Mouse (Mus musculus) cortical plate, adult 2 months (tissue): ENCODE data around the gene Llcfc1. TPM values are rescaled to one million over a fixed set of nuclear protein-coding genes. Genes with fewer than 3 reads are reported as not detected.

Experiments
- H3K27ac ChIP-seq: fragments of 200-500 bp; 2 replicates; pipeline ENCODE4 v1.5.1; 2012; ENCODE audit warnings: low read length, control low read depth, inconsistent platforms; ENCODE audit not compliant: insufficient read depth
- H3K4me1 ChIP-seq: fragments of 200-500 bp; 2 replicates; pipeline ENCODE4 v1.6.1; 2011; ENCODE audit warnings: low read length; ENCODE audit not compliant: control insufficient read depth, insufficient read depth
- H3K4me3 ChIP-seq: fragments of 200-500 bp; 2 replicates; pipeline ENCODE4 v1.5.1; 2011; ENCODE audit warnings: mild to moderate bottlenecking, low read length, control low read depth; ENCODE audit not compliant: insufficient read depth
- CTCF ChIP-seq: fragments of 200-500 bp; IDR thresholded peaks from 2 replicates; pipeline ENCODE4 v1.5.1; 2011; ENCODE audit warnings: mild to moderate bottlenecking, control low read depth, low read length; ENCODE audit not compliant: insufficient read depth; ENCODE audit errors: extremely low read depth
- POLR2A ChIP-seq: fragments of 200-500 bp; IDR thresholded peaks from 2 replicates; pipeline ENCODE4 v1.6.1; 2011; ENCODE audit warnings: mild to moderate bottlenecking, low read length, control low read depth; ENCODE audit not compliant: insufficient read depth; ENCODE audit errors: extremely low read depth
- polyA plus RNA-seq: library from polyadenylated mRNA; depleted of rRNA; stranded (reverse); fragments of >200 nt; gene quantifications from 2 replicates; pipeline ENCODE4 v1.2.3, GENCODE M21; 2012

Gene Llcfc1
- polyA plus RNA-seq, 1 experiment: not detected

DNA sequence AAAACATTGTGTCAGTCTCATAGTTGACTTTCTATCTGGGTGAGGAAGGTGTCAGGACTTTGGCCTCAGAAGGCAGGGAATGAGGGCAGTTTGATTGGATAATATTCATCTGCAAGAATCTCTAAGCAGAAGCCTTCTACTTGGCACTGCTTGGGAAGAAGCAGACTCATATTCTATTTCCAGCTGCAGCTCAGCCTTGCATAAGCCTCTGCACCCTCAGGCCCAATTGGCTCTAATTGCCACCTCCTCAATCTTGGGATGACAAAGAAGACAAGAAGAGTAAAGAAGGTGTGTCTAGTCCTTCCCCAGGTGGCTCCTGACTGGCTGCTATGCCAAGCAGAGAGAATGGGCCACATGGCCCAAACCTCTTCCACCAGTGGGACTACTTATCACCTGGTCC, 37.6 kb upstream of the Llcfc1 start:
- Histone ChIP-seq H3K4me3 (no peak overlapping the region), H3K4me1 (peaks cover 2% of the 10 kb centered on the region; the same call in 1 of the 2 replicates), H3K27ac (no peak overlapping the region)
- TF ChIP-seq CTCF (no peak), POLR2A (no peak)

DNA sequence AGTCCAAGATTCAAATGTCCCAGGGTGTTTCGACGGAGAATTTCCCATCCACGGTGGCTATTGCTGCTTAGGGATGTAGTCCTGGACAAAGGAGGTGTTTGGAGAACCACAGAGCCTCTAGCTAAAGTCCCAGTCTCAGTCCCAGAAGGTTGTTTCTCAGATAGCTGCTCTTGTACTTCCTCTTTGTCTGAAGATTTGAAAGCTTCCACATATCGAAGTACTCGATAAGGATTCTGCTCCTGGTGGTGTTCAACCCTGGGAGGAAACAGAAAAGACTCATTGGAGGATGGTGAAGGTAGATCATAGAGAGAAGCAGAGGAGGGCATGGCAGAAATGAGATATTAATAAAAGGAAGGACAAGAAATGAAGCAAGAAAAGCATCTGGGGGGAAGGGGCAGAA, 31.1 kb upstream of the Llcfc1 start:
- TF ChIP-seq CTCF: no peak
- no peak for TF ChIP-seq POLR2A
- Histone ChIP-seq H3K4me1 (no peaks in the 10 kb centered on the region), H3K4me3 (no peak overlapping the region), H3K27ac (no peak overlapping the region)

DNA sequence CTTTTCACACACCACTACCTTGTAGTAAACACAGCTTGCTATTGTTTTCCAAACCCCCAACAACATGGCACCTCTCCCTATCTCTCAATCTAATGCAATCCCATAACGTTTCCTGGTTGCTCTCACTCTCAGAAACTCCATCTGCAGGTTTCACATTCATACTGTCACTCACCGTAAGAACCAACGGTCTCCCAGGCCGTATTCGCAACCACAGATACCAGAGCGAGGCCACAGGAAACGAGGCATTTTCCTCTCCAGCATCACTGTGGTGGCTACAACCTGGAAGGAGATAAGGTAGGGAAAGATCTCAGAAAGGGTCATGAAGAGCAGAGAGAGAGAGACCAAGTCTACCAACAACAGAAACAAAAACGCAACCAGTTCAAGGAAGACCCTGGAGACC, 29.6 kb upstream of the Llcfc1 start:
- no peak overlapping the region for H3K27ac ChIP-seq
- TF ChIP-seq CTCF (no peak), POLR2A (no peak)
- H3K4me3 ChIP-seq: no peak overlapping the region
- no peaks in the 10 kb centered on the region for H3K4me1 ChIP-seq

DNA sequence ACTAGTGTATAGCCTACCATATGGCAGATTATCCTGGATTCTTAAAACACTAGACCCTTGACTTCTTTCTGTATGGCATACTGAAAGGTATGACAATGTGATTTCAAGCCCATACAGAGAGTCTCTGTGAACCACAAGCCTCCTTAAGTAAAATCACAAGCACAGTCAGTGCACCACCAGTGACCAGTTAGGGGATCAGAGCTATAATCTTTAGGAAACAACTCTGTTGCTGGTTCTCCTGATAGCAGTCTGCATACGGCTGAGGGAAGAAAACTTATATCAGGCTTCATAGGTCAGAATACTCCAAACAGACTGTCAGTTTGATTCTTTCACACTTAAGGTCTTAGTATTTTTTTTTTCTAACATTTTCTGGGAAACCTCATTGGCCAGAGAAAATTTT, 25.7 kb upstream of the Llcfc1 start:
- H3K4me1 ChIP-seq: no peaks in the 10 kb centered on the region
- H3K4me3 ChIP-seq: no peak overlapping the region
- TF ChIP-seq POLR2A (no peak), CTCF (no peak)
- no peak overlapping the region for H3K27ac ChIP-seq

DNA sequence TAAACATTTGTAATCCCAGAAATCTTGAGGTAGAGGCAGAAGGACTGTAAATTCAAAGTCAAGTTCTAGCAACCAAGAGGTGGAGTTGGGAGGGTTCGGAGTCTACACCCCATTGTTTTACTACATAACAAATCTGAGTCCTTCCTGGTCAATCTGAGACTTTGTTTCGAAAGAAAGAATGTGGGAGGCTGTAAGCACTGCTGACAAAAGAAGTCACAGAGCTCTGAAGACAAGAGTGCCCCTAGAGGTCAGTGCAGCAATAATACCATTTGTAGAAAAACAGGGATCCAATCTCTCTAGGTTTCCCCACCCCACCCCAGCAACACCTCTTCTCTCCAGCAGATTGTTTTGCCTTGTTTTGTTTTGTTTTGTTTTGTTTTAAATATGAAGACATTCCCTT, 21.9 kb upstream of the Llcfc1 start:
- Histone ChIP-seq H3K4me1 (no peaks in the 10 kb centered on the region), H3K4me3 (no peak overlapping the region), H3K27ac (no peak overlapping the region)
- TF ChIP-seq POLR2A (no peak), CTCF (0 out of 2 replicates have a peak, but pooled peaks have one; percentile 16)

DNA sequence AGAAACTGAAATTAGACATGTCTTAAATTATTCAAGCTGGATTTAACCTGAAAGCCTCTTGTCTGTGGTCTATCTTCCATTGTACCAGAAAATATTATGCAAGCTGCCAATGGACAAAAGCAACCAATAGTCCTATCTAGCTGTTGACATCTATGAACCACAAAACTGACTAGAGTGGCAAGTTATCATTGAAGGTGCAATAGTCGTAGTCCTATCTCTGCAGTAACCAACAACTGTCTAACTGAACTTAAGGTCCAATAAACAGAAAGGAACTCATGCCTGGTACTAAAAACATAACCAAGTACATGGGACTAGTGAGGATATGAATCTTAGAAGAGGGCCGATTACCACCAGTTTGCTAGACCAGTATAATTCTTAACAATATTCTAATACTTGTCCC, 7.7 kb upstream of the Llcfc1 start:
- no peaks in the 10 kb centered on the region for H3K4me1 ChIP-seq
- no peak overlapping the region for H3K27ac ChIP-seq
- TF ChIP-seq POLR2A (no peak), CTCF (no peak)

DNA sequence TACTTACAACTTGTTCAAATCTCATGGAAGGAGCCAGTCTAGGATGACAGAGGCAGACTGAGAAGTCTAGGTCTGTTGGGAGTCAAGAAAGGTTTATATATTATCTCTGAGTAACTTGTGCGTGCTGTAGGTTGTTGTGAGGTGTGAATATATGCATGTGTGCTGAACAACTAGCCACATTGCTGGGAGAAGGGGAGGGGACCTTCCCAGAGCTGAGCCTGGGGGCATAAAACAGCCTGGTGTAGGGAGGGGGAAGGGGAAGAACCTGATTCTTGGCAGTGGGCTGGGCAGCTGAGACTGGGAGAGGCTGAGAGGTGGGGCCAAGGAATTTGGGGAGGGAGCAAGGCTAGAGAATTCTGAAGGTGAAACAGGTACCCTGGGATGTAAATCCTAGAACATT, 3.6 kb upstream of the Llcfc1 start, which contains the start of gene Trpv5:
Trpv5 (minus strand) TSS at position 101 of the 400 bp plus-strand sequence.
- H3K27ac ChIP-seq: no peak within 1 kb of the TSS
- TF ChIP-seq POLR2A (no peak), CTCF (no peak)
- no peaks in the 10 kb centered on the region for H3K4me1 ChIP-seq
- no peak within 1 kb of the TSS for H3K4me3 ChIP-seq

More for the DNA sequence above, 7.7 kb upstream of the Llcfc1 start:
- H3K4me3 ChIP-seq: no peak overlapping the region

DNA sequence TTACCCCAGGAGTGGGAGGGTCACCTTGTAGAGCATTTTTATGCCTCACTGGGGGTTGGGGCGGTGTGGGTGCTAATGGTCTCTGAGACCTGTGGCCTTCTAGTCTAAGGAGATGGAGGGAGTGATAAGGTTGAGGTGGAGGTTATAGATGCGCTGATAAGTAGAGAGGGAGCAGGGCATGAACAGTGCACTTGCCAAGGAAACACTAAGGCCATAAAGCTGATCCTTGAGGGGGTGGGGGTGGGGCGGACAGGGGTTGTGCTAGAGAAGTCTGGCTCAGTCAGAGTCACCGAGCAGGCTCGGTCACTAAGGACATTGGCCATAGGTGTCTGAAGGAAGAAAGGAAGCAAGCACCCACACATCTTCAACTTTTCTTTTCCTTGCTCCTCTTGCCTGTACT, 2.6 kb upstream of the Llcfc1 start:
- Histone ChIP-seq H3K4me3 (no peak overlapping the region), H3K27ac (no peak overlapping the region), H3K4me1 (no peaks in the 10 kb centered on the region)
- TF ChIP-seq CTCF (no peak), POLR2A (no peak)

DNA sequence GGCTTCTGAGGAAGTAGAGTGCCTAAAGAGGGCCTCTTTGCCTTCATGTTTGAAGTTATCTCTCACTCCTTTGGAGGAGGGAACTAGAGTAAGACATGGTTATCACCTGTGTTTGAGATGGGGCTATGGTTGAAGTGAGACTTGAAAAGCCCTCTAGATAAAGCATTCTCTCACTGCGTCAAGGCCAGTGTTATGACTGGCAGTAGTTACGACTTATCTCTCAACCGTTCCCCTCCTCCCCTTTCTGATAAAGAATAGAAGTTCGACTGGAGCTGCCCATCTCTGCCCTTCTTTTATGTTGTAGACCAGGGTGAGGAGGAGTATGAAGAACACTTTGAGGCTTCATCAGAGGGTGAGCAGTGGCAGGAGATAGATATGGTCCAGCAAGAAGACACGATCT, 680 bp downstream of the Llcfc1 start:
- Histone ChIP-seq H3K27ac (no peak overlapping the region), H3K4me3 (no peak overlapping the region), H3K4me1 (no peaks in the 10 kb centered on the region)
- TF ChIP-seq CTCF (no peak), POLR2A (no peak)

DNA sequence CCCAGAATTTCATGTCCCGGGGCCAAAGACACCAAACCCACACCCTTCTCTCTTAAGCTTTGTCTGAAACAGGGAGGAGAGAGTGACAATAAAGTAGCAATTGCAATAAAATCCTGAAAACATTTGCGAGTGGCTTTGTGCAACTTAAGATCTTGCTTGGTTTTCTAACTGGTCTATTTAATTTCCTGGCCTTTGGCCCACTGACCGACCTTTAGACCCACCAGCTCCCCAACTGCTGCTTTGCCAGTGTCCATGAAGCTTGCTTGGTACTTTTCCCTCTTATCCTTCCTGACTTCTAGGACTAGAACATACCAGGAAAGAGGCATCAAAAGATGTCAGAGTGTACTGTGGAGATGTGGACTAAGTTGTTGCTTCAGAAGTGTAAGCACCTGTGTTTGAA, 1.4 kb downstream of the Llcfc1 start:
- no peak overlapping the region for H3K27ac ChIP-seq
- no peak for TF ChIP-seq CTCF
- TF ChIP-seq POLR2A: no peak
- no peak overlapping the region for H3K4me3 ChIP-seq
- H3K4me1 ChIP-seq: no peaks in the 10 kb centered on the region

DNA sequence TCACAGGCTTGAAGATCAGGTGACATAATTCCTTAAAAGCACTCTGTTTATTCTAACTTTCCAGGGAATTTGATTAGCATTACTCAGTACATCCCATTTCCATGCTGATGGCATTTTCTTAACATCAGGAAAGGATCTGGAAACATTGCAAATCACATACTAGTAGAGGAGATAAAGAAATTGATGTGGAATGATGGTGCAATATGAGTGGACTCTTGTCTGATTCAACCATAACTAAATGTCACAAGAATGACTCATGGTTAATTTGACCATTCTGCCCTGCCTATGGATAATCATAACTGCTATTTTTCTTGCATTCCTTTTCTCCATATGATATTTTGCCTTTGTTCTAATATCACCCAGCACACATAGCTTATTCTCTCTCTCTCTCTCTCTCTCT, 8.0 kb downstream of the Llcfc1 start:
- no peak overlapping the region for H3K4me3 ChIP-seq
- no peaks in the 10 kb centered on the region for H3K4me1 ChIP-seq
- no peak for TF ChIP-seq CTCF
- TF ChIP-seq POLR2A: no peak
- H3K27ac ChIP-seq: no peak overlapping the region
